Mouse (Mus musculus) cortical plate, adult 2 months (tissue): ENCODE measurements around the gene Ufc1. TPM values are rescaled to one million over a fixed set of nuclear protein-coding genes. Genes with fewer than 3 reads are reported as not detected.

Experiments
- H3K27ac ChIP-seq: fragments of 200-500 bp; 2 replicates; pipeline ENCODE4 v1.5.1; 2012; ENCODE audit warnings: low read length, control low read depth, inconsistent platforms; ENCODE audit not compliant: insufficient read depth
- H3K4me1 ChIP-seq: fragments of 200-500 bp; 2 replicates; pipeline ENCODE4 v1.6.1; 2011; ENCODE audit warnings: low read length; ENCODE audit not compliant: control insufficient read depth, insufficient read depth
- H3K4me3 ChIP-seq: fragments of 200-500 bp; 2 replicates; pipeline ENCODE4 v1.5.1; 2011; ENCODE audit warnings: mild to moderate bottlenecking, low read length, control low read depth; ENCODE audit not compliant: insufficient read depth
- CTCF ChIP-seq: fragments of 200-500 bp; IDR thresholded peaks from 2 replicates; pipeline ENCODE4 v1.5.1; 2011; ENCODE audit warnings: mild to moderate bottlenecking, control low read depth, low read length; ENCODE audit not compliant: insufficient read depth; ENCODE audit errors: extremely low read depth
- POLR2A ChIP-seq: fragments of 200-500 bp; IDR thresholded peaks from 2 replicates; pipeline ENCODE4 v1.6.1; 2011; ENCODE audit warnings: mild to moderate bottlenecking, low read length, control low read depth; ENCODE audit not compliant: insufficient read depth; ENCODE audit errors: extremely low read depth
- polyA plus RNA-seq: library from polyadenylated mRNA; depleted of rRNA; stranded (reverse); fragments of >200 nt; gene quantifications from 2 replicates; pipeline ENCODE4 v1.2.3, GENCODE M21; 2012

The Ufc1 gene
- polyA plus RNA-seq, 1 experiment: 93.9 TPM

DNA sequence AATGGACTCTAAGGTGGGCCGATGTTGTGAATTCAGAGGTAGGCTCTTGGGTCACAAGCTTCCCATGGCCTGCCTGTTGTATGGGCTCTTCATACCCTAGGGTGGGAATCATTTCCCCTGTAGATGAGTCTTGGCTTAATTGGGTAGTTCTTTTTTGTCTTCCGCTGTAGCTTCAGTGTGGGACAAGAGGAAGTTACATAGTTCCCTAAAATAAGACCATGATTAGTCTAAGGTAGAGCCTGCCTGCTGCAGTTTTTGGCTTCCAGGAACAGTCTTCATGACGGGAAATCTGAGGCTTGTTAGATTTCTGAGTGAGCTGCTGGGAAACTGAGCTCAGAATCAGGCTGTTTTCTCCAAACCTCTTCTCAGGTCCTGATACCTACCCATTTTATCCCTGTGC, 22.7 kb downstream of the Ufc1 start:
- H3K4me1 ChIP-seq: peaks cover 7% of the 10 kb centered on the region; the same call in 1 of the 2 replicates
- TF ChIP-seq POLR2A (no peak), CTCF (no peak)
- H3K27ac ChIP-seq: no peak overlapping the region
- H3K4me3 ChIP-seq: no peak overlapping the region

DNA sequence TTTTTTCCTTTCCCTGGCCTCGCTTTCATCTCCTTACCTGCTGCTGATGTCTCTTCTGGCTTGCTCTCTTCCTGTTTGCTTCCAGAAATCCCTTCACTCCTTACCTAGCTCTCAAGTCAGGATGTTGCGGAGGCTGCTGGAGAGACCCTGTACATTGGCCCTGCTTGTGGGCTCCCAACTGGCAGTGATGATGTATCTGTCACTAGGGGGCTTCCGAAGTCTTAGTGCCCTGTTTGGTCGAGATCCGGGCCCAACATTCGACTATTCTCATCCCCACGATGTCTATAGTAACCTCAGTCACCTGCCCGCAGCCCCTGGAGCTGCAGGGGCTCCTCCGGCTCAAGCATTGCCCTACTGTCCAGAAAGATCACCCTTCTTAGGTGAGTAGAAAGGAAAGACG, 23.2 kb downstream of the Ufc1 start:
- TF ChIP-seq POLR2A (no peak), CTCF (no peak)
- peaks cover 7% of the 10 kb centered on the region; the same call in 1 of the 2 replicates for H3K4me1 ChIP-seq
- peak overlapping the region; percentile 95; the same call in 1 of the 2 replicates for H3K4me3 ChIP-seq
- H3K27ac ChIP-seq: no peak overlapping the region

DNA sequence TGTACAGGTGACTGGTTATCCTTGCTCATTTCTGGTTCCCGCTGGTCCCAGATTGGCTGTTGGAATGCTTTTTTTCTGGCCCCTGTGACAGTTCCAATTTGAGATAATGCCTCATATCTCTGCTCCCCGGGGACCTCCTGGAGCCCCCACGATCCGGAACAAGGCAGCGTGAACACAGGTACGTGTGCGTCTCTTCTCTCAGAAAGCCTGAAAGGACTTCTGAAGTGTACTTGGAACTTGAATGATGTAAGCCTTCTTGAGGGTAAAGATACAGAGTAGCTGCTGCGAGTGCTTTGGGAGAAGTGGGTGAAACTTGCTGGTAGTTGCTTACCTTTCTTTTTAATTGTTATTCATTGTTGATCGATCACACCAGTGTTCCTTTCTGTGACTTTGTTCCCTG, 23.6 kb downstream of the Ufc1 start:
- peak overlapping the region; percentile 95 for H3K4me3 ChIP-seq
- TF ChIP-seq CTCF: no peak
- no peak for TF ChIP-seq POLR2A
- H3K27ac ChIP-seq: no peak overlapping the region
- H3K4me1 ChIP-seq: peaks cover 7% of the 10 kb centered on the region; the same call in 1 of the 2 replicates

GRCm38 (mm10) chr1:171270573-171270900, 24.3 kb downstream of the Ufc1 start:
- no peak for TF ChIP-seq CTCF
- TF ChIP-seq POLR2A: no peak
- Histone ChIP-seq H3K4me1 (peaks cover 7% of the 10 kb centered on the region; the same call in 1 of the 2 replicates), H3K4me3 (peak overlapping the region; percentile 95), H3K27ac (peak overlapping the region; percentile 54; the same call in 1 of the 2 replicates)

DNA sequence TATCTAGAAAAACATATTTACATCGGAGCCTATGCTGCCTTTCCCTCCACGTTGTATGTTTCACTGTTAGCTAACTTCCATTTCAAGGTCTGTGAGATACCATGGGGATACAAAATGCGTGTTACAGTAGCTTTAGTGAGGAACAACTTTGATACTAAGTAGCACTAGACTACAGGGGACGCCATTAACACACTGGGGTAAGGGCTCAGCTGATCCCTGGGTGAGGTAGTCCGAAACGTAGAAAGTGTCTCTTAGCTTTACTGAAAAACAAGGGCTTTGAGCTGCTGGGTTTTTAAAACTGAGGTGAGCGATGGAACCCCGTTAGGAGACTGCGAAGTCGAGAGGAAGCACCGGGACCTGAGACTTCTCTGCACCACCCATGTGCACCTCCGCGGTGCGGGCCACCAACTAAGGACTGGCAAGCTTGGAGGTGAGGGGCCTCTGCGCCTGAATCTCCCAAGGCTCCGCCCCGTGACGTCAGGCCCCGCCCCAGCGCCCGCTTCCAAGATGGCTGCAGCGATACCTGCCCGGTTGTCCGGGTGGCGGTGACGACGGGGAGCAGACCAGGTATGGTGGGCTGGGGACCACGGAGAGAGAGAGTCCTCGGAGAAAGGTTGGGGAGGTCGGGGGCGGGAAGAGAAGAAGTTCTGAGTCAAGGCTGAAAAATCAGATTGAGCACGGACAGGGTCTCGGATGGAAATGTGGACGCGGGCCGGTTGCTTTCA, 24.8 kb downstream of the Ufc1 start, which contains the start of gene B4galt3:
B4galt3 (plus strand) TSS at position 481 of the 725 bp plus-strand sequence.
- H3K4me1 ChIP-seq: peaks cover 7% of the 10 kb centered on the region; the same call in 1 of the 2 replicates
- H3K27ac ChIP-seq: peak within 1 kb of the TSS; percentile 54
- no peak for TF ChIP-seq CTCF
- TF ChIP-seq POLR2A: peak; percentile 99
- peak within 1 kb of the TSS; percentile 95 for H3K4me3 ChIP-seq

DNA sequence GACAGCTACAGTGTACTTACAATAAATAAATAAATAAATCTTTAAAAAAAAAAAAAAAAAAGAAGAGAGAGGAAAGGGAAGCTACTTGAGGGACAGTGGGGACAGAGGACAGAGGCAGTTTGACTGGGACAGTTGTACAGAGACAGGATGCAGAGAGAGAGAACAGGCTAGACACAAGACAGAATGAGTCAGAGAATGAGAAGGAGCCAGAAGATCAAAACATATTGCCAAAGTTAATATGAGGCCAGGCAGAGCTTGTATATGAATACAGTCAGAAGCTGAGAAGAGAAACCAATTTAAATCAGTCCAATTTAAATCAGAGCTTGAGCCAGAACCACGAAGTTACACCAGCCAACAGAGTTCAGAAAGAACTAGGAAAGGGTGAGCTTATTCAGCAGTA, 26.5 kb downstream of the Ufc1 start:
- TF ChIP-seq CTCF (no peak), POLR2A (no peak)
- H3K4me1 ChIP-seq: peaks cover 9% of the 10 kb centered on the region
- H3K4me3 ChIP-seq: no peak overlapping the region
- no peak overlapping the region for H3K27ac ChIP-seq

DNA sequence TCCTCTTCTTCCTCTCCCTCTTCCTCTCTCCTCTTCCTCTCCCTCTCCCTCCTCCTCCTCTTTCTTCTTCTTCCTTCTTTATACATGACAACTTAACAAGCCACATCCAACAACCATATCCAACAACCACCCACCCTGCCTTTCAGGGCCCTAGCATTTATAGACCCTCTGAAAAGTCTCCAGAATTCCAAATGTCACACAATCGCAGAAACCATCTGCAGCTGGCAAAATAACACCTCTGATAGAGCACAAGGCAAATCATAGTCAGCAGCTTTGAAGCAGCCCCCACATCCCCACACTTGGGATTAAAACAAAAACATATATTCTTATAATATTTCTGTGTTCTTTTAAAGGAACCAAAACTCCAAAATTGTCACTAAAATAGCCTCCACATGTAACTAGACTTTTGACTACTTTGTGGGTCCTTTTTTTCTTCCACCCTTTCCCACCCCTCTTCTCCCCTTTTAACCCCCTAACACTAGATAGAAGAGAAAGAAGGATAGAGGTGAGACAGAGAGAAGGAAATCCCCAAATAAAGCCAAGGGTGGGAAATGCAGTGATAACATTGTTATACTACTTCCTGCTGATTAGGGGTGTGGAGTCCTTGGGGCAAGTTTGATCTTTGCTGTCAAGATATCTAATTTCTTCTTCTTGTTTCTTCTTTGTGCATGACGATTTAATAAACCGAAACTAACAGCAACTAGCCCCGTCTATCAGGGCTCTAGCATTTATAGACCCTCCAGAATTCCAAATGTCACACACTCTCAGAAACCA, 28.7 kb downstream of the Ufc1 start:
- peaks cover 11% of the 10 kb centered on the region for H3K4me1 ChIP-seq

GRCm38 (mm10) chr1:171263666-171264461, 31.0 kb downstream of the Ufc1 start:
- H3K4me1 ChIP-seq: peaks cover 8% of the 10 kb centered on the region
- H3K4me3 ChIP-seq: no peak overlapping the region
- TF ChIP-seq POLR2A (no peak), CTCF (no peak)
- H3K27ac ChIP-seq: peak overlapping the region; percentile 53; the same call in 1 of the 2 replicates

More for the DNA sequence above, 28.7 kb downstream of the Ufc1 start:
- no peak overlapping the region for H3K27ac ChIP-seq
- TF ChIP-seq CTCF (no peak), POLR2A (no peak)
- no peak overlapping the region for H3K4me3 ChIP-seq

- no peak overlapping the region for H3K4me3 ChIP-seq
Measured at GRCm38 (mm10) chr1:171263185-171263611, 31.6 kb downstream of the Ufc1 start.

More at GRCm38 (mm10) chr1:171263185-171263611, 31.6 kb downstream of the Ufc1 start:
- H3K27ac ChIP-seq: peak overlapping the region; percentile 57; the same call in 1 of the 2 replicates
- peaks cover 8% of the 10 kb centered on the region for H3K4me1 ChIP-seq
- no peak for TF ChIP-seq POLR2A
- no peak for TF ChIP-seq CTCF
